Mouse (Mus musculus) lung, postnatal 4 days (tissue): ENCODE data around the gene Tom1l2.

ENCODE experiments used
- DNase-seq, 2 experiments: peaks; one replicate each; pipeline ENCODE4 v3.0.0; 2021

The Tom1l2 gene

GRCm38 (mm10) chr11:60352559-60353411 is at the start of gene Tom1l2, which contains the start of gene Drc3:
Tom1l2 (minus strand) TSS chr11:60352905.
Drc3 (plus strand) TSS chr11:60353329.
- DNase-seq = peak; percentile 99 to 100

- no peak for DNase-seq
These were observed 44.5 kb upstream of the Tom1l2 start for GRCm38 (mm10) chr11:60397172-60397571.

- DNase-seq = peak; percentile 47 to 53
These were observed 43.8 kb upstream of the Tom1l2 start for GRCm38 (mm10) chr11:60396546-60396945.

DNA sequence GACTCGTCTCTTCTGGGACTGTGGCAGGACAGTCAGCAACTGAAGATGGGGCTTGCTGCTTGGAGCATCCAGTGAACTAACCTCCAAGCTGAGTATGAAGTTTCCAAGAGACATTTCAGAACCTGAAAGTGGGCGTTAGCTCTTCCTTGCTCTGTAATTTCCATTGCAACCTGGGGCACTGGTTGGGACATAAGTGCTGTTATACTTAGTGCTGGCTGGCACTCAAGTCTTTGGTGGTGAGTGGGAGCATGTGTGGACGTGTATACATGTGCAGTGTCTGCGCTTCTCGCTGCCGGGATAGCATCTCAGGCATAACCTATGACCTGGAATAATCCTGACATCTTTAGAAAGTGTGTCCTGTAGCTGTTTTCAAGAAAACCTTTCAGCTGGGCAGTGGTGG is 38.6 kb upstream of the Tom1l2 start:
- no peak for DNase-seq

DNA sequence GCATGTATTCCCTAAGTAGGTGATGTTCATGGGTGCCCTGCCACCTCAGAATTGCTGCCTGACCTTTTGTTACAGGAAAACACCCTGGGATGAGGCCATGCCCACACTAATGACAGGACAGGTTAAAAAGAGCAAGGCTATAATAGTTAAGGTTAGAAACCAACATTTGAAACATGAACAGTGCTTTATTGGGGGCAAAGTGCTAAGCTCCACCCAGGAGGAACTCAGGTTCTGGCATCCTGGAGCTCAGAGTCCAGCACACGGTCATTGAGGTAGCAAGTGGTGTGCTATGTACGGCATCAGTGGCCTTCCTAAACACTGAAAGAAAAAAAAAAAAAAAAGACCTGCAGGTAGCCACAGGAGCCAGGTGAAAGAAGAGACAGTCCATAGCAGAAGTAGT is 35.2 kb upstream of the Tom1l2 start:
- no peak for DNase-seq

DNA sequence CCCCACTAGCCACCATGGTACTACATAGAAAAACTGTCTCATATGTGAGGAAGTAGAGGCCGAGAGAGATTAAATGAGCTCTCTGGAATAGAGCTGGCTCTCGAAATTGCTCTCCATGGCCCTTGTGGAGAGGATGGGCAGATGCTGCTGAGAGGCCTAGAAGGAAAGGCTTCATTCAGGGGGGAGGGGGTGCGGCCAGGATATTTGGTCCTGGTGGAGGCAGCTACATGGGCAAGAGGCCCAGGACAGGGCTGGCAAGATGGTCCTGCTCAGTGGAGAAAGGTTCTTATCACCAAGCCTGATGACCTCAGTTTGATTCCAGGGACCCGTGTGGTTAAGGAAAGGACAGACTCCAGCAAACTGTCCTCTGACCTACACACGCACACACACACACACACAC is 33.2 kb upstream of the Tom1l2 start:
- no peak for DNase-seq

- no peak for DNase-seq
These were observed 32.2 kb upstream of the Tom1l2 start for GRCm38 (mm10) chr11:60384762-60385421.

DNA sequence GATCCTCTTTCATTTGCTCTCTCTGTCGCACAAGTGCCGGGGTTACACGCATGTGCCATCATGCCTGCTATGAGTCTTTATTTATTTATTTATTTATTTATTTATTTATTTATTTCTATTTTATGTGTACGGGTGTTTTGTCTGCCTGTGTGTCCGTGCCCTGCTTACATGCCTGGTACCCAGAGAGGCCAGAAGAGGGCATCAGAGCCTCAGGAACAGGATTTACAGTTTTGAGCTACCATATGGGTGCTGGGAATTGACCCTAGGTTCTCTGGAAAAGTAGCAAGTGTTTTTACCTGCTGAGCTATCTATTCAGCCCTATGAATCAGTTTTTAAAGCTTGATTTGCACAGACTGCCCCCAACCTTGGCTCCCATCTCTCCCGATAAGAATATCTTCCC is 30.8 kb upstream of the Tom1l2 start:
- no peak for DNase-seq

GRCm38 (mm10) chr11:60374481-60374880 is 21.8 kb upstream of the Tom1l2 start:
- DNase-seq = no peak

GRCm38 (mm10) chr11:60370431-60370830 is 17.7 kb upstream of the Tom1l2 start:
- no peak for DNase-seq

DNA sequence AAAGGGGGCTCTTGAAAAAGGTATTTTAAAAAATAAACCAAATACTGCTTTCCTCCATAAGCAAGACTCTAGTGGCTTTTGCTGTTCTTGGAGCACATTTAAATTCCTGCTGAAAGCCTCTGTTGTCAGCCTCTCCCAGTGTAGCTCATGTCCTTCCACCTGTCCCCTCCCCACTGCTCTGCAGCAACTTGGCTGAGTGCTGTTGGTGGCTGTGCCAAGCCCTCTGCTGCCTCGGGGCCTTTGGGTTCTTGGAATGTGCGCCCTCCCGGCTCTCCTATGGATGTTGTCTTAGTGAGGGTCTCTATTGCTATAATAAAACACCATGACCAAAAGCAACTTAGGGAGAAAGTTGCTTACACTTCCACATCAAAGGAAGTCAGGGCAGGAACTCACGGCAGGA is 16.7 kb upstream of the Tom1l2 start:
- DNase-seq = no peak

DNA sequence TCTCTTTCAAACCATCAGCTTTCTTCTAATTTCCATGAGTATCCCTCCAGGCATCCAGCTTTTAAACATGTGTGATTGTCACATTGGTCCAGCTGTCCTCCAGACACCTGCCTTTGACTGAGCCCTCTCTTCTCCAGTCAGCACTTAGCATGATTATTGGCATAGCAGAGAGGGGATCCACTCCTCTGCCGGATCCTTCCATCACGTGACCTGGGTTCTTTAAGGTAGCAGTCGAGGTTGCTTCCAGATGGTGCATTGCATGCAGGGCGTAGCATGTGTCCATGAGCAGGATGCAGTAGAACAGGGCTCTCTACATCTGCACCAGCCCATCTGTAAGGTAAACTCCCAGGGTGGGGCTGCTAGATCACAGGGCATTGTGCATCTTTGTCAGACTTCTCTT is 16.2 kb upstream of the Tom1l2 start:
- DNase-seq = no peak

- DNase-seq = no peak
These were observed 14.6 kb upstream of the Tom1l2 start for GRCm38 (mm10) chr11:60367256-60367655.

GRCm38 (mm10) chr11:60366239-60367019 is 13.7 kb upstream of the Tom1l2 start:
- no peak for DNase-seq

- peak in 1 of 2 experiments; percentile 16 for DNase-seq
These were observed 8.0 kb upstream of the Tom1l2 start for GRCm38 (mm10) chr11:60360631-60361201.

- no peak for DNase-seq
These were observed 7.2 kb upstream of the Tom1l2 start for GRCm38 (mm10) chr11:60359936-60360335.

DNA sequence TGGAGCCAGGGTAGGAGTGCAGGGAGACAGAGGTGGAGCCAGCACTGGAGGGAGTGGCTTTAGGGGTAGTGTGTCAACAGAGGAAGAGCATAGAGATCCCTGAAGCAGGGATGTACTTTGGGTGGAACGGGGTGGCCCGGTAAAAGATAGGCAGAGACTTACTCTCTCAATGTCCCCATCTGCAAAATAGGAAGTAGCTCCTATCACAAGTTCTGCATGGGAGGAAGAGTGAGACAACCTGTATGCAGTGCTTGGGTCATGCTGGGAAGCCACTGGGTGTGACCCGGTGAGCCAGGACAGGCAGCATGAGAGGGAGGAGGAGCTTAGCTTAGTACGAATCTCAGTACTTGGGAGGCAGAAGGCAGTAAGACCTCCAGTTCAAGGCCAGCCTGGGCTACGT is 6.4 kb upstream of the Tom1l2 start:
- DNase-seq = no peak

DNA sequence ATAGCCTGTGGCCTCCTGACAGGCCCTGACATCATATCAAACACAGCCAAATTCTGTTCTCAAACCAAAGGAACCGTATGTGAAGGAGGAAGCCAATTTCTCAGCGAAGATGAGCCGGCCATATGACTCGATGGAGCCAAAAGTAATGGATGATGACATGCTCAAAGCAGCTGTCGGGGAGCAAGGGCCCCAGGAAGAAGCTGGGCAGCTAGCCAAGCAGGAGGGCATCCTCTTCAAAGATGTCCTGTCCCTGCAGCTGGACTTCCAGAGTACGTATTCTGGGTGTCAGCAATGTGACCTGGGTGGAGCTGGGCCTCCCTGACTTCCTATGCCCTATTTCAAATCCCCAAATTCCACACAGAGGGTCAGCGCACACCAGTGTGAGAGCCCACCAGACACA is 5.8 kb upstream of the Tom1l2 start:
- DNase-seq = peak in 1 of 2 experiments; percentile 32

DNA sequence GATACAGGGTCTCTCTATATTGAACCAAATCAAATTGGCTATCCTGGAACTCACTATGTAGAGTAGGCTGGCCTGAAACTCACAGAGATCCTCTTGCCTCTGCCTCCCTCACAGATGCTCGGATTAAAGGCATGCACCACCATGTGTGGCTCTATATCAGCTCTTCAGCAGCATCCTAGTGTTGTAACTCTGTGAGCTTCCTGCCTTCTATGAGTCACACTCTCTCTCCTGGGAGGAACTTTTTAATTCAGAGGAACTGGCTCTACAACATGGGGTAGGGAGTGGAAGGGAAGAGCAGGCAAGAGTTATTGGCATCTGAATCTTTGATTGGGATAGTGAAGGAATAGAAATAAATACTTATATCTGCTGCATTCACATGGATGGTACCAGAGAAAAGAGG is 4.4 kb upstream of the Tom1l2 start:
- no peak for DNase-seq

DNA sequence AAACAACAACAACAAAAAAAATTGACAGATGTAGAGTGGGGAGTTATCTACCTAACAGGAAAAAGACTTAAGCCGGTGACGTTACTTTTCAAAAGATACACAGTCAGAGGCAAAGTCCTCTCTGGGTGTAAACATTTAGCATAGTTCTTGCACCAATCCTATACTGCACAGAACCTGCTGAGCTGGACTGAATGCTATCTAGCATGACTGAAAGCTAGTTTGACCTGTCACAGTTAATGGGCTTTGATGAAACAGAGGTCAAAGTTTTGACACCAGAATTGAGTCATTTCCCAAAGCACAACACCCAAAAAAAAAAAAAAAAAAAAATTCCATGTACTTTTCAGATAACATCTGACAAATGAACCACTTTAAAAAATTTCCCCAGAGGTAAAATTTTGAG is 3.2 kb upstream of the Tom1l2 start:
- no peak for DNase-seq

GRCm38 (mm10) chr11:60351925-60352371 is 757 bp downstream of the Tom1l2 start:
- DNase-seq = peak; percentile 38 to 42

GRCm38 (mm10) chr11:60351388-60351787 is 1.3 kb downstream of the Tom1l2 start:
- DNase-seq = no peak

GRCm38 (mm10) chr11:60346537-60346936 is 6.2 kb downstream of the Tom1l2 start:
- peak; percentile 62 to 67 for DNase-seq
